Mouse (Mus musculus) myocyte (in vitro differentiated cells): Measurements from ENCODE around the gene Cwf19l2.

ENCODE experiments used
- CEBPB ChIP-seq: IDR thresholded peaks from 2 replicates; pipeline ENCODE4 v1.6.1; 2011; ENCODE audit warnings: mild to moderate bottlenecking, moderate library complexity; ENCODE audit not compliant: poor library complexity, insufficient read depth, severe bottlenecking
- E2F4 ChIP-seq: IDR thresholded peaks from one replicate; pipeline ENCODE4 v1.6.1; 2011; ENCODE audit warnings: mild to moderate bottlenecking, control low read depth, moderate library complexity; ENCODE audit not compliant: insufficient read depth
- MAX ChIP-seq: IDR thresholded peaks from one replicate; pipeline ENCODE4 v1.6.1; 2011; ENCODE audit warnings: low read depth, mild to moderate bottlenecking, control low read depth
- MYOG ChIP-seq, 3 experiments: IDR thresholded peaks; one replicate each; pipeline ENCODE4 v1.6.1; 2011; ENCODE audit warnings: control low read depth in 2 of 3, low read depth in 2 of 3, mild to moderate bottlenecking in 2 of 3; ENCODE audit not compliant: insufficient read length in 2 of 3, control insufficient read depth in 1 of 3, insufficient read depth in 1 of 3
- POLR2A ChIP-seq: IDR thresholded peaks from one replicate; pipeline ENCODE4 v1.6.1; 2011; ENCODE audit warnings: low read depth, mild to moderate bottlenecking, control low read depth, moderate library complexity; ENCODE audit not compliant: insufficient read length
- TCF12 ChIP-seq: IDR thresholded peaks from one replicate; pipeline ENCODE4 v1.6.1; 2011; ENCODE audit warnings: mild to moderate bottlenecking, control low read depth; ENCODE audit not compliant: poor library complexity, insufficient read depth, severe bottlenecking

GRCm38 (mm10) chr9:3403251-3404208, at the start of gene Cwf19l2:
- TF ChIP-seq CEBPB, result peak; percentile 28; the same call in 1 of the 2 replicates
- TF ChIP-seq POLR2A, result no peak
- no peak for TF ChIP-seq MYOG (IDR thresholded peaks at IDR 0.05; ENCODE audit: control insufficient read depth in 1 of 3, insufficient read depth in 1 of 3, insufficient read length in 2 of 3, low read depth in 2 of 3)
- no peak for TF ChIP-seq TCF12
- no peak for TF ChIP-seq E2F4
- TF ChIP-seq MAX, result no peak
